17 mouse cellular contexts compared by ENCODE assay signal in the genomic region with DNA sequence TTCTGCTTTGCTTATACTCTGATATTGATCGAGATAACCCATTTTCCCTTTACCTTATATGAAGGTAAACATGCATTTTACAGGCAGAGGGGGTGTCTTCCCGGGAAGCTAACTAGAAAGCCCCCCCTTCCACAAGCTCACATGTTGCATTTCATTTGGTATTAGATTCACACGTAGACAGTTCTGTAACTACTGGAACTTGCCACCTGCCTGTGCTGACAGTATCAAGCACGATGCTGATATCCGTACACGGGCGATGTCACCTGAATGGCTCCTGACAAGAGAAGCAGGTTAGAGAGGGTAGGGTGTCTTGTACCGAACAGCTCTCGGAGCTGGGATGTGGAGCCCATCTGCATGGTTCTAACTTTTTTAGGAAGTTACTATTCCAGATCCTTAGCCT.
"Had no signal": no experiment of that assay in that cellular context is flagged by ENCODE, and none has a peak within 500 bp of the region (broad histone marks: within the 10 kb centered on the region; RNA-seq: fewer than 3 reads in every experiment).

No protein-coding gene starts in this region.

- H3K9me3 ChIP-seq: midbrain, embryonic 10.5 days; midbrain, embryonic 12.5 days; neural tube, embryonic 13.5 days; neural tube, embryonic 15.5 days; stomach, embryonic 15.5 days had no signal

- H3K27ac ChIP-seq: midbrain, embryonic 10.5 days; midbrain, embryonic 12.5 days; neural tube, embryonic 13.5 days; neural tube, embryonic 15.5 days; stomach, embryonic 15.5 days; stomach, postnatal 0 days had no signal

- H3K4me2 ChIP-seq: lung, embryonic 14.5 days; midbrain, embryonic 12.5 days; neural tube, embryonic 13.5 days; neural tube, embryonic 15.5 days; stomach, embryonic 15.5 days had no signal

- H3K27me3 ChIP-seq: midbrain, embryonic 12.5 days; neural tube, embryonic 13.5 days; neural tube, embryonic 15.5 days; stomach, embryonic 15.5 days had no signal

- H3K36me3 ChIP-seq: midbrain, embryonic 10.5 days; midbrain, embryonic 12.5 days; neural tube, embryonic 13.5 days; neural tube, embryonic 15.5 days; stomach, embryonic 15.5 days had no signal

- H3K4me3 ChIP-seq: midbrain, embryonic 10.5 days; midbrain, embryonic 12.5 days; myocyte; neural tube, embryonic 13.5 days; neural tube, embryonic 15.5 days; stomach, embryonic 15.5 days had no signal

- H3K9ac ChIP-seq: lung, embryonic 14.5 days; midbrain, embryonic 12.5 days; neural tube, embryonic 13.5 days; neural tube, embryonic 15.5 days; stomach, embryonic 15.5 days had no signal

- DNase-seq: lung, adult 18-20 months; lung, postnatal 10 days; lung, postnatal 4 days; midbrain, embryonic 14.5 days; right cerebral cortex, postnatal 14 days; thymus, adult 2 months; thymus, postnatal 25 days; thymus, postnatal 4 days had no signal

- ATAC-seq: midbrain, embryonic 16.5 days had no signal
